In genomic region chr2:105333976-105334713, GRCm38 (mm10) we compare ENCODE assay signal across 8 mouse cellular contexts.
A peak's percentile ranks its signal among the peaks of the same experiment; 100 is the strongest.
DNase-seq lines count a peak whose midpoint lies in the region; ATAC-seq and TF ChIP-seq lines count a peak whose summit lies in the region.

No protein-coding gene starts in this region.

- no peaks in the 10 kb centered on the region for H3K36me3 ChIP-seq in MEL (ENCODE audit: control insufficient read depth in 1 of 2, insufficient read depth in 2 of 2, low read length in 2 of 2)
- no peaks in the 10 kb centered on the region for H3K36me3 ChIP-seq in kidney, embryonic 16.5 days (ENCODE audit: insufficient read depth, low read length)

- peak; percentile 64 to 99 (median 75) for TF ChIP-seq CTCF in MEL (IDR thresholded peaks at IDR 0.05 in 2 of 3, conservative IDR thresholded peaks at IDR 0.05 in 1 of 3; ENCODE audit: control insufficient read depth in 1 of 3, insufficient read depth in 1 of 3, low read depth in 2 of 3, low read length in 3 of 3, poor library complexity in 1 of 3, severe bottlenecking in 1 of 3)

- peak; percentile 55 for ATAC-seq in kidney, embryonic 16.5 days (ENCODE audit: low FRiP score, low TSS enrichment)

- no peak for TF ChIP-seq EP300 in MEL (IDR thresholded peaks at IDR 0.05; ENCODE audit: low read depth in 1 of 2, low read length in 2 of 2)

- H3K79me2 ChIP-seq in MEL (ENCODE audit: control insufficient read depth, insufficient read depth, low read length, poor library complexity) = no peaks in the 10 kb centered on the region

- peaks cover 0 to 1% of the 10 kb centered on the region in 2 experiments; a peak in 1 of 4 replicates for H3K27me3 ChIP-seq in MEL (ENCODE audit: control insufficient read depth in 1 of 2, insufficient read depth in 2 of 2, low read length in 2 of 2)
- H3K27me3 ChIP-seq in kidney, embryonic 16.5 days (ENCODE audit: insufficient read depth, low read length) = peaks cover 3% of the 10 kb centered on the region; the same call in 1 of the 2 replicates

- no peak overlapping the region for H3K4me3 ChIP-seq in MEL (ENCODE audit: control insufficient read depth in 1 of 2, insufficient read depth in 1 of 2, low read depth in 2 of 2, low read length in 2 of 2)
- H3K4me3 ChIP-seq in kidney, embryonic 16.5 days (ENCODE audit: low read length) = no peak overlapping the region

- H3K27ac ChIP-seq in MEL (ENCODE audit: control insufficient read depth, low read depth, low read length) = no peak overlapping the region
- H3K27ac ChIP-seq in kidney, embryonic 16.5 days (ENCODE audit: low read length) = no peak overlapping the region

- H3K4me2 ChIP-seq in kidney, embryonic 16.5 days (replicated peaks; ENCODE audit: low read depth, low read length) = no peak overlapping the region

- H3K9me3 ChIP-seq in MEL (replicated peaks; ENCODE audit: insufficient read depth, low read length) = no peaks in the 10 kb centered on the region
- H3K9me3 ChIP-seq in kidney, embryonic 16.5 days (ENCODE audit: low read length) = no peaks in the 10 kb centered on the region

- no peak overlapping the region for H3K9ac ChIP-seq in MEL (ENCODE audit: control insufficient read depth, low read depth, low read length, poor library complexity, severe bottlenecking)
- no peak overlapping the region for H3K9ac ChIP-seq in kidney, embryonic 16.5 days (replicated peaks; ENCODE audit: low read length)

- WGBS in kidney, embryonic 16.5 days = 40% methylated on average over 10 of the region's 10 CpGs

- TF ChIP-seq POLR2A in MEL (IDR thresholded peaks at IDR 0.05; ENCODE audit: control insufficient read depth in 1 of 2, insufficient read depth in 1 of 2, low read depth in 1 of 2, low read length in 2 of 2, poor library complexity in 1 of 2) = no peak

- no peaks in the 10 kb centered on the region for H3K4me1 ChIP-seq in MEL (ENCODE audit: control insufficient read depth in 1 of 2, insufficient read depth in 2 of 2, low read length in 2 of 2)
- H3K4me1 ChIP-seq in kidney, embryonic 16.5 days (ENCODE audit: insufficient read depth, low read length) = peaks cover 20% of the 10 kb centered on the region

- DNase-seq in B cell, adult 2 months = peak; percentile 26 to 30
- DNase-seq in MEL (ENCODE audit: low read depth, low spot score) = peak; percentile 86
- peak; percentile 46 to 63 for DNase-seq in cerebellum, postnatal 25 days
- DNase-seq in gastrocnemius, postnatal 25 days = peak; percentile 16
- DNase-seq in liver = peak; percentile 16
- DNase-seq in naive thymus-derived CD4-positive, alpha-beta T cell, adult 2 months (ENCODE audit: low read depth) = peak; percentile 55
- peak; percentile 17 to 32 for DNase-seq in urinary bladder, postnatal 36 days (ENCODE audit: low spot score in 2 of 2)

- peak; percentile 99 for TF ChIP-seq RAD21 in MEL (IDR thresholded peaks at IDR 0.05; ENCODE audit: low read depth, low read length)

TF ChIP-seq in MEL, 35 proteins besides CTCF, POLR2A, EP300 and RAD21:
- TF ChIP-seq BHLHE40 (IDR thresholded peaks at IDR 0.05; ENCODE audit: borderline replicate concordance, low read depth, low read length) (no peak), USF2 (IDR thresholded peaks at IDR 0.05; ENCODE audit: borderline replicate concordance in 1 of 2, insufficient read depth in 1 of 2, low read depth in 1 of 2, low read length in 2 of 2) (no peak), ZMIZ1 (IDR thresholded peaks at IDR 0.05; ENCODE audit: low read depth, low read length) (no peak), GABPA (IDR thresholded peaks at IDR 0.05; ENCODE audit: low read depth, low read length) (no peak), JUND (IDR thresholded peaks at IDR 0.05; ENCODE audit: low read depth, low read length) (0 out of 2 replicates have a peak, but pooled peaks have one; percentile 34), MXI1 (IDR thresholded peaks at IDR 0.05; ENCODE audit: low read depth, low read length) (no peak), POLR2AphosphoS2 (IDR thresholded peaks at IDR 0.05; ENCODE audit: low read length) (no peak), SMC3 (IDR thresholded peaks at IDR 0.05; ENCODE audit: low read depth, low read length) (peak; percentile 87), ELF1 (IDR thresholded peaks at IDR 0.05; ENCODE audit: low read depth, low read length) (no peak), NRF1 (IDR thresholded peaks at IDR 0.05; ENCODE audit: insufficient read depth, low read depth, low read length, poor library complexity, severe bottlenecking) (no peak), MAFK (IDR thresholded peaks at IDR 0.05; ENCODE audit: borderline replicate concordance, low read depth, low read length) (no peak), CHD1 (IDR thresholded peaks at IDR 0.05; ENCODE audit: low read depth, low read length) (no peak), CHD2 (IDR thresholded peaks at IDR 0.05; ENCODE audit: low read length) (no peak), MYC (IDR thresholded peaks at IDR 0.05; ENCODE audit: low read depth, low read length) (no peak), UBTF (IDR thresholded peaks at IDR 0.05; ENCODE audit: borderline replicate concordance, insufficient read depth, low read depth, low read length) (no peak), E2F4 (IDR thresholded peaks at IDR 0.05; ENCODE audit: borderline replicate concordance, low read depth, low read length) (no peak), ETS1 (IDR thresholded peaks at IDR 0.05; ENCODE audit: low read depth, low read length) (peak; percentile 62), TAL1 (IDR thresholded peaks at IDR 0.05; ENCODE audit: low read length) (no peak), GATA1 (IDR thresholded peaks at IDR 0.05; ENCODE audit: low read depth, low read length) (peak; percentile 51; the same call in 1 of the 2 replicates), ZNF384 (IDR thresholded peaks at IDR 0.05; ENCODE audit: low read depth, low read length) (no peak), MYB (IDR thresholded peaks at IDR 0.05; ENCODE audit: low read depth, low read length) (no peak), USF1 (IDR thresholded peaks at IDR 0.05; ENCODE audit: low read depth, low read length) (peak; percentile 16; the same call in 1 of the 2 replicates), TBP (IDR thresholded peaks at IDR 0.05; ENCODE audit: low read depth, low read length) (no peak), POLR2AphosphoS5 (IDR thresholded peaks at IDR 0.05; ENCODE audit: borderline replicate concordance, low read depth, low read length) (no peak), KAT2A (conservative IDR thresholded peaks at IDR 0.05; ENCODE audit: low read depth, low read length) (no peak), TCF12 (IDR thresholded peaks at IDR 0.05; ENCODE audit: low read depth, low read length) (no peak), RCOR1 (IDR thresholded peaks at IDR 0.05; ENCODE audit: low read depth, low read length) (no peak), SIN3A (IDR thresholded peaks at IDR 0.05; ENCODE audit: low read length) (0 out of 2 replicates have a peak, but pooled peaks have one; percentile 45), NELFE (IDR thresholded peaks at IDR 0.05; ENCODE audit: low read depth, low read length) (no peak), MEF2A (IDR thresholded peaks at IDR 0.05; ENCODE audit: extremely low read depth, insufficient replicate concordance, low read depth, low read length, poor library complexity, severe bottlenecking) (no peak), ZC3H11A (IDR thresholded peaks at IDR 0.05; ENCODE audit: low read depth, low read length) (peak; percentile 92), ZKSCAN1 (IDR thresholded peaks at IDR 0.05; ENCODE audit: low read depth, low read length) (no peak), MAX (IDR thresholded peaks at IDR 0.05; ENCODE audit: low read length) (no peak), HCFC1 (IDR thresholded peaks at IDR 0.05; ENCODE audit: low read depth, low read length) (peak; percentile 44; the same call in 1 of the 2 replicates), MAZ (IDR thresholded peaks at IDR 0.05; ENCODE audit: low read depth, low read length) (no peak)

Comparison
In these comparisons a context has a peak if more than half of its experiments do, and no peak if none do; other contexts are left out.
1. DNase-seq: peak in every context shown above with its lines; median percentile 86 in MEL; 55 in naive thymus-derived CD4-positive, alpha-beta T cell, adult 2 months; 54 in cerebellum, postnatal 25 days; 28 in B cell, adult 2 months; 24 in urinary bladder, postnatal 36 days; 16 in gastrocnemius, postnatal 25 days; 16 in liver.